Mouse (Mus musculus) CD4-positive helper T cell, adult 2 months (primary cell): ENCODE measurements around the gene Adra2c.

ENCODE experiments used
- DNase-seq: peaks from one replicate; pipeline ENCODE4 v3.0.0-alpha.2; 2012; ENCODE audit warnings: low read depth, missing footprints, low spot score

Adra2c gene

GRCm38 (mm10) chr5:35278019-35278418 lies at the start of gene Adra2c:
TSS of gene Adra2c (plus strand) at chr5:35278319.
- DNase-seq, result no peak

DNA sequence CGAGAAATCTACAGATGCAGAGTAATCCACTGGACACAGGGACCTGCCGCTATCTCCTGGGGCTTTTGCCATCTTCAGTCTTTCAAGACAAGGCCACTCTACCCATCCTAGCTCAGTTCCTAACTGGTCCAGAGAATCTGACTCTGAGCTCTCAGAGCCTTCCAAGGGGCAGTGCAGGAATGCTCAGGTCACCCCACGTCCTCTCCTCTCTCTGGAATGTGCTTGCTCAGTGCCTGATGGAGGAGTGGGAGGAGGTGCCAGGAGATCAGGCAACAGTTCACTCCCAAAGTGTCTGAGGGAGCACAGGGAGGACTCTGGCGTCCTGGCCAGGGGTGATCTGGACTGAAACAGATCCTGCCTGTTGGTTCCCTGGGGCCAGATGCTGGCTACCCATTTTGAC lies 45.0 kb upstream of the Adra2c start:
- no peak for DNase-seq

GRCm38 (mm10) chr5:35237757-35238156 lies 40.4 kb upstream of the Adra2c start:
- DNase-seq, result no peak

DNA sequence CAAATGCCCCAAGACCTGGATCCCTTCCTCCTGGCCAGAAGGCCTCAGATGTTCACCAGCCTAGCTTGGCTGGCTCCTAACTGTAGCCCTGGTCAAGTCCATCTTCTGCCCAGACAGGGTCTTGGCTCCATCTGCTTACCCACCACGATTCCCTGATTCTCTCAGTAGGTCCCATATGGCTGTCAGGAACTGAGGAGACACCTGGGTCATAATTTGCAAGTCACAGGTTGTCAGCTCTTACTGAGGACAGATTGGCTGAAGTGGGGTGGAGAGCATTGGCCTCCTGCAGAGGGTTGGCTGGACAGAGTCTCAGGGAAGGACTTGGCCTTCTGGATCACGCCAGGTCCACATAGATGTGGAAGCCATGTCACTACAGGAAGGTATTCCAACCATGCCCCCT lies 39.5 kb upstream of the Adra2c start:
- DNase-seq, result no peak

DNA sequence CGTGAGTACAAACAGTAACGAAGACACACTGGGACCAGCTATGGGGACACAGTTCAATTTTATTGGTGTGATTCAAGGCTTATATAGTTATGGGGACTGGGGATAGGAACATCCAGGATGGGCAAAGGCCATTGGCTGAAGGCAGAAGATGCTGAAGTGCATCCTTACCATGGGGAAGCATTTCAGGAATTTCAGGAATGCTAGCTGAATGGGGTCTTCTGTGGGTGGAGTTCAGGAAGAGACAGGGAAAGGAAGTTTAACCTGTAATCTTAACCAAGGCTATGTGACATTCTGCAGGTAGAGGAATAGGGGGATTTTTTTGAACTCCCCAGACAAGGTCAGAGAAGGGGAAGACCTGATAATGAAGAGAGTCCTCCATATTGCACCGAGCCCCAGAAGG lies 36.6 kb upstream of the Adra2c start:
- DNase-seq, result no peak

- DNase-seq, result no peak
These were observed 33.9 kb upstream of the Adra2c start for GRCm38 (mm10) chr5:35244204-35244603.

GRCm38 (mm10) chr5:35245555-35246273 lies 32.4 kb upstream of the Adra2c start:
- DNase-seq, result no peak

DNA sequence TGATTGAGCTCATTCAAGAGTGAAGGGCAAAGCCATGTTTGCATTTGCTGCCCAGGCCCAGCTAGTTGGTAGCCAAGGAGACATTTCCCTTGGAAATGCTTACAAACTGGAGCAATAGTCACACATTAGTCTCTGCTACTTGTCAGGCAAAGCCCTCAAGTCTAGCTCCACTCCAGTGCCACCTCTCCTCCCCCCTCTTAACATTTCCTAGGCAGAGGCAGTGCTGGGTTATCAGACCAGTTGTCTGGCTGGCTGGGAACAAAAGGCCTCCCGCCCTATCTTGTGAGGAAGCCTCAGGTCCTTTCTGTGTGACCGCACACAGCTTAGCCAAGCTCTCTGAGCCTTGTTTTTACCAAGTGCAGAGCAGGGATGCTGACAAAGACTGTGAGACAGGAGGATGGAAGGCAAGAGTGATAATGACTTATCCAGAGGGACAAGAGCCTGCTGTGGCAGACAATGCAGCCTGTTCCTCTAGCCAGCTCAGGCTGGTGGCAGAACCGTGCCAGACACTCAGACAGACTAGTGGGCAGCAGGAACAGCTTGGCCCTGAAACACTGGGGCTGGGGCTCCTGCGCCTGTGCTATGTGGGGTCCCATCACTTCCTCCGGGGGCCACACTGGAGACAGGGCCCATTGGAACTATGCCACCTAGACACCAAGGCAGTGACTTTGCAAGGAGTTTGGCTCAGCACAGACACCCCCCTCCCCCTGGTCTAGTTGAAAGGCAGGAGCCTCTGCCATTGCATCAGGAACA lies 23.0 kb upstream of the Adra2c start:
- DNase-seq, result no peak

DNA sequence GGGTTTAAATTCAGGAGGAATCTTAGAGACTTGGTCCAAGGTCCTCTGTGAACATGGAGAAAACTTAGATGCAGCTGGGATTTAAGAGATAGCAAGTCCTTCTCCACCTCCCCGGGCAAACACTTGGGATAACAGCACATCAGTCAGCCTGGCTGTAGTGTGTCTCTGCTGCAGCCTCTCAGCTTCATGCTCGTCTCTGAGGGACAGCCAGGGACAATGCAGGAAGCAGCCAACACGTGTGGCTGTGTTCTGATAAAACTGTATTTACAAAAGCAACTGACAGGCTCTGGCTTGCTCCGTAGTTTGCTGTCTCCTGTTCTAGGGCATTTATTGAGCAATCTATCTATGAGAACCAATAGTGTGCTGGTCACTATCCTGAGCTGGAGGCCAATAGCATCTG lies 14.4 kb upstream of the Adra2c start:
- DNase-seq, result no peak

DNA sequence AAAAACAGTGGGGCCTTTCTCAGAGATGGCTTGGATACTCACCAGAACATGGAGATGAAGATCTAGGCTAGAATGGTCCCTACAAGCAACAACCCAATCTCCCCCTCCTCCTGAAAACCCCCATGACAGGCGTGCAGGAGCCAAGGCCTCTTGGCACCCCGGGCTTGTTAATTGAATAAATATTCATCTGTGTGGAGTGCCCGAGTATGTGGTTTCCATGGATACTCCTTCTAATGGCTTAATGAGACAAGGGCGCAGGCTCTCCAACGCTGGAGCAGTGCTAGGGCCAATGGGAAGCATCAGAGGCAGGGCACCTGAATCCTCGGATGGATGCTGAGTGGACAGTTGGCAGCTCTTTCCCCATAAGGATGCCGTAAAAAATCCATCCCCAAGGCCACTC lies 10.6 kb upstream of the Adra2c start:
- DNase-seq, result no peak

- DNase-seq, result no peak
These were observed 2.8 kb upstream of the Adra2c start for GRCm38 (mm10) chr5:35275356-35275755.

DNA sequence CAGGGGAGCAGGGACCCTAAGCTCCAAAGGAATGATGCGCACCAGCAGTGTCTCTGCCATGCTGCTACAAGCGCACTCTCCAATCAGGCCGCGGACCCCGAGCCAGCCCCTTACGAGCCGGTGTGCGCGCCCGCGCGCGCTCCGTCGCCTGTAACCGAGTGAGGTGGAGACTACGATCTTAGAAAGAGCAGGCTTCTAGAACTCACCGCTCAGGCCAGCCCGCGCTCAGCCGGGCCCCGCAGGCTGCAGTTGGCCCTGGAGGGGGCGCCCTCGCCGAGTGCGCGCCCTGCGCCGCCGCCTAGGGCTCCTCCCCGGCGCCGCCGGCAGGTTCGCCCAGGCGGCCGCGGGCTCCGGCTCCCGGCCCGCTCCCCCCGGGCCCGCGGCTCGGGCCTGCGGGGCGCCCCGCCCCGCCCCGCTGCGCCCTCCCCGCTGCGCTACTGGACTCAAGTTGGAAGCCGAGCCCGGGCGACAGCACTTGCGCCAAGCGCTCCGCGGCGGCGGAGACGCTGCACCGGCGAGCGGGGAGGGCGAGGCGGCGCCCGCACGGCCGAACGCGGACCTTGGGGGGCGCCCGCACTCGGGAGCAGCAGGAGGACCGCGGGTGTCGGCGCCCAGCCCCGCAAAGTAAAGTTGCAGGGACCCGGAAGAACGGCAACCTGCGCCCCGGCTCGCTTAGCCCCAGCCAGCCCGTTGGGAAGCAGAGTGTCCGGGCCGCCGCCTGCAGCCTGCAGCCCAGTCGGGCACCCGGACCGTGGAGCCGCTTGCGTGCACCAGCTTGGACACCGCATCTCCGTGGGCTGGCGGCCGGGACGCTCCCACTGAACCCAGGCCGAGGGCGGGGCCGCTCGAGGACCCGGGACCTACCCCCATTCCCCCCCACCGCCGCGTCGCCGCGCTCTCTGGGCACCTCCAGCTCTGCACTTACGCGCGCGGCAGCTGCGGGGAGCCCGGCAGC lies 899 bp downstream of the Adra2c start:
- no peak for DNase-seq

DNA sequence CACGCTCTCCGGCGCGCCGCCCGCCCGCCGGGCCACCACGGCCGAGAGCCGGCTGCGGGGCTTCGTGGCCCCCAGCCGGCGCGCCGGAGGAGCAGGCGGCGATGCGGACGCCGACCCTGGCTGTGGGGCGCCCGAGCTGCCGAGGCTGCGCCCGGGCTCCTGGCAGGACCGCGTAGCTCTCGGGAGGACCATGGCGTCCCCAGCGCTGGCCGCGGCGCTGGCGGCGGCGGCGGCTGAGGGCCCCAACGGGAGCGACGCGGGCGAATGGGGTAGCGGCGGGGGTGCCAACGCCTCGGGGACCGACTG lies 1.5 kb downstream of the Adra2c start:
- DNase-seq, result no peak

GRCm38 (mm10) chr5:35280002-35280782 lies 2.1 kb downstream of the Adra2c start:
- DNase-seq, result peak; percentile 8

- DNase-seq, result no peak
These were observed 2.7 kb downstream of the Adra2c start for GRCm38 (mm10) chr5:35280783-35281165.

- DNase-seq, result no peak
These were observed 7.2 kb downstream of the Adra2c start for GRCm38 (mm10) chr5:35285281-35285680.

DNA sequence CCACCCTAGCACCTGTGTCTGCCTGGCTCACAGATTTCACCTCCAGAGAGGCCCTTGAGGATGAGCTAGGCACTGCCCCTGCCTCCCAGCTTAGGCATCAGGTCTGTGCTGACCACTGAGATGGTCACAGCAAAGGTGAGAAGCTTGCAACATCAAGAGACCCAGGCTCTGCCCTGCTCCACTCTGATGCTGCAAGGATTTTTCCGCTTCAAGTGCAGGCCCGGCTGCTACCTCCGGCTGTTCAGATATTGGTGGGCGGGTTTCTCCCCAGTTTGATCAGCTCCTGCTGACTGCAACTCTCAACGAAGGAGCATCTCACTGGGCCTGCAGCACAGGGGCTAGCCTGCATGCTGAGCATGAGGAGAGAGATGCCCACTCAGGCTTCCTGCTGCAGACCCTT lies 8.1 kb downstream of the Adra2c start:
- DNase-seq, result no peak

- no peak for DNase-seq
These were observed 21.5 kb downstream of the Adra2c start for GRCm38 (mm10) chr5:35299621-35300020.

- DNase-seq, result no peak
These were observed 26.1 kb downstream of the Adra2c start for GRCm38 (mm10) chr5:35304191-35304590.

GRCm38 (mm10) chr5:35305332-35305731 lies 27.2 kb downstream of the Adra2c start:
- no peak for DNase-seq

GRCm38 (mm10) chr5:35306692-35307091 lies 28.6 kb downstream of the Adra2c start:
- DNase-seq, result no peak

DNA sequence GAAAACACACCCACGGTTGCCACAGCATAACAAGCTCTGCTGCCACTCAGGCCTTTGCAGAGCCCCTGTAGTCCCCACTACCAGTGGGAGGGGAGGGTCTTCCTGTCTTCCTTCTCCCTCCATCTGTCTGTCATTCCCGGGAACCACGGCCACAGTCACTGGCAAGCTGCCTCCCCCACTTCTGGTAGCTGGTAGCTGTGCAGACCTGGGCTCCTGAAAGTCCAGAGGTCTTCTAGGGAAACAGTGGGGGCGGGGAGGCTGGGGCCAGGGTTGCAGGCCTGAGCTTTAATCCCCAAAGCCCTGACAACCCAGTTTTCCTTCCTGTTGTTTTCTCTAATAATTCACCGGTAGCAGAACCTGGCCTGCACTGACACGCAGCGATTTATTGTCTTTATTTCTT lies 31.7 kb downstream of the Adra2c start:
- no peak for DNase-seq
